Mouse (Mus musculus): Measurements from ENCODE around the gene Bdh2.

DNA sequence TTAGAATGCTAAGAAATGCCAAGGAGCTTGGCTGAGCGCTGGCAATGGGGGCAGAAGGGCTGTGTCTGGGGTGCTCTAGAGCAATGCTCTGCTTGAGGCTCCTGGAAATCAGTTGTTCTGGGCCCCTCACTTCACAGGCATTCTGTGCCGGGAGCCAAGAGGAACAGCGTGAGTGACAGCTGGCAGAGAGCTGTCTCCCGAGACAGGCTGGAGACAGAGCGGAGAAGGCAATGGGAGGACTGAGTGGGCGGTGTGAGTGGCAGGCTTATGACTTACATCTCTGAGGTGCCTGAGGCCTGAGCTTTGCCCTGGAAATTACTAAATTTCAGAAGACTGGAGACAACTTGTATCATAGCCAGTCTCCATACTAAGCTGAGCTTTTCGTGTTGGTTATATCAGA lies 12.7 kb downstream of the Bdh2 start:
- no peak for TF ChIP-seq CTCF (IDR thresholded peaks at IDR 0.05; ENCODE audit: extremely low read depth, insufficient read depth, low read length)
- no peak for TF ChIP-seq POLR2A (IDR thresholded peaks at IDR 0.05; ENCODE audit: extremely low read depth, insufficient read depth, low read length)
